Mouse (Mus musculus) frontal cortex, postnatal 25 days (tissue): ENCODE data around the gene Hypk.

Experiments used
- DNase-seq, 2 experiments: peaks; one replicate each; pipeline ENCODE4 v3.0.0; 2022; ENCODE audit warnings: low spot score in 2 of 2

The Hypk gene

GRCm38 (mm10) chr2:121505942-121506882, 53.1 kb downstream of the Hypk start, which contains the start of the genes Mfap1a and Wdr76:
TSS of gene Mfap1a (minus strand) at chr2:121506665.
TSS of gene Wdr76 (plus strand) at chr2:121506723.
- peak; percentile 58 to 66 for DNase-seq

DNA sequence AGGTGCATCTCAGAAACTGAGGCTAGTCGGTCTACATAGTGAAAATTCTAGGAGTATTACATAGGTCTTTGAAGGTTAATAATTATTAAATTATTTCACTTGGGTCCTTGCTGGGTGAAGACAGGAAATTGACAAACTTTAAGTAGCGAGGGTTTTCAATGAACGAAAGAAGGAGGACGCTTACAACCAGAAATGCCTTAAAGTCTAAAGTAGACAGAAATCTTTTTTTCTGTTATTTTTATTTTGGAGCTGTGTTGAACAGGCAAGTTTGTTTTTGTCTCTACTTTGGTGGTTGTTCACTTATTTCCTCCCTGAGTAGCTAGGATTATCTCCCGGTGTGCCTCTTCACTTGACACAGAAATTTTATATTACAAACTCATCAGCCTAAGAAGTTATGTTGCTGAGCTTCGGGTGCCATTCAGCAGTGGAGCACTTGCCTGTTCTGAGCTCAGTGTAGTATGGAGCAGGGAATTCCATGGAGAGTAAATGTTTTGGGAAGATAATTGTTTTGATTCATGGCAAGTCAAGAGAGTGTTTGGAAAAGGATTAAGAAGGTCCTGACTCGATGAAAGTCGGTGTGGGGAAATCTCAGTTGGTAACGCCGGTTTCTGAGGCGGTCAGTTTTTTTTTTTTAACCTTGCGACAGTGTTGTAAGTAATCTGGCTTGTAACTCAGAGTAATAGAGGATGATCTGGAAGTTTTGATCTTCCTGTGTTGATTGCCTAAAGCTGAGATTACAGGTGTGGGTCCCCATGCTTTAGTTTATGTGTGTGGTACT, 54.3 kb downstream of the Hypk start:
- no peak for DNase-seq

DNA sequence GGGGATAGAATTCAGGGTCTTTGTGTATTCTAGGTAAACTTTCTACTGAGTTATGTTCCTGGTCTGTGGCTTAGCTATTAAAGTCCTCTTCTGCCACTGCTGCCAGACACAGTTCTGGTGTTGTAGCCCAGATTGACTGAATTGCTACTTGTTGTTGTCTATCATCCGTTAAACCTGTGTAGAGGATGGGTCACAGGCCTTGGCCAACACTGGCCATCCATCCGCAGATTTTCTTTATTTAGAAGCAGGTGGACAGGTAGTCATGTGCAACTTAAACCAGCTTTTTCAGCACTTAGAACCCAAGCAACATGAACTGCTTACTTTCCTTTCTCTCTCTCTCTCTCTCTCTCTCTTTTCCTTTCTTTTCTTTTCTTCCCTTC, 54.9 kb downstream of the Hypk start:
- no peak for DNase-seq
